Mouse (Mus musculus) forebrain, postnatal 0 days (tissue): ENCODE data around the gene Tyw1. TPM values are rescaled to one million over a fixed set of nuclear protein-coding genes. Genes with fewer than 3 reads are reported as not detected.

Experiments used
- ATAC-seq: fragments of 200-750 bp; cut with Nextera tagmentation; 2 replicates; pipeline ENCODE4 v1.8.0; 2017; ENCODE audit warnings: mild to moderate bottlenecking, moderate library complexity
- DNase-seq: peaks from one replicate; pipeline ENCODE4 v3.0.0-alpha.2; 2015
- H3K27ac ChIP-seq: fragments of 300-500 bp; sonication (generic); 2 replicates; pipeline ENCODE4 v1.5.1; 2014; ENCODE audit warnings: low read depth, mild to moderate bottlenecking, antibody characterized with exemption, low read length, moderate library complexity, mixed read lengths
- H3K27me3 ChIP-seq: fragments of 300-500 bp; sonication (generic); 2 replicates; pipeline ENCODE4 v1.6.1; 2014; ENCODE audit warnings: mild to moderate bottlenecking, low read length, mixed read lengths; ENCODE audit not compliant: insufficient read depth
- H3K36me3 ChIP-seq: fragments of 300-500 bp; sonication (generic); 2 replicates; pipeline ENCODE4 v1.6.1; 2014; ENCODE audit warnings: mild to moderate bottlenecking, moderate library complexity; ENCODE audit not compliant: insufficient read depth
- H3K4me1 ChIP-seq: fragments of 300-500 bp; sonication (generic); 2 replicates; pipeline ENCODE4 v1.6.1; 2014; ENCODE audit warnings: antibody characterized with exemption; ENCODE audit not compliant: insufficient read depth
- H3K4me2 ChIP-seq: fragments of 300-500 bp; sonication (generic); 2 replicates; pipeline ENCODE4 v1.6.1; 2014; ENCODE audit warnings: low read depth, mild to moderate bottlenecking, moderate library complexity
- H3K4me3 ChIP-seq: fragments of 300-500 bp; sonication (generic); 2 replicates; pipeline ENCODE4 v1.5.1; 2014; ENCODE audit warnings: low read depth, low read length, mixed read lengths
- H3K9ac ChIP-seq: fragments of 300-500 bp; sonication (generic); 2 replicates; pipeline ENCODE4 v1.6.1; 2014; ENCODE audit warnings: mild to moderate bottlenecking
- H3K9me3 ChIP-seq: fragments of 300-500 bp; sonication (generic); 2 replicates; pipeline ENCODE4 v1.6.1; 2016; ENCODE audit warnings: low read length
- CTCF ChIP-seq: sonication (generic); IDR thresholded peaks from 2 replicates; pipeline ENCODE4 v1.5.1; 2016; ENCODE audit warnings: antibody characterized with exemption, control low read depth, low read depth
- WGBS: fragments of 180-500 bp; shearing (Covaris S2); extraction: QIAGEN DNeasy Blood & Tissue Kit; methylation state at CpG from one replicate; pipeline ENCODE4 v1.1.7; 2014; 5-methylcytosine and 5-hydroxymethylcytosine counted together
- polyA plus RNA-seq: library from polyadenylated mRNA; unstranded; fragments of >200 nt; fragmentation: Nextera tagmentation; extraction: Ambion mirVana; gene quantifications from 2 replicates; pipeline ENCODE4 v1.2.1, GENCODE M21; 2015
- total RNA-seq: library from RNA; depleted of rRNA; stranded (reverse); fragments of >200 nt; gene quantifications from 2 replicates; pipeline ENCODE4 v1.2.3, GENCODE M21; 2014

Tyw1 gene
- total and polyA plus RNA-seq, 2 experiments from 2014 or later: 18.5 to 19.8 TPM

- whole genome bisulfite sequencing: 78% methylated on average over 5 of the region's 5 CpGs
- peaks cover 10% of the 10 kb centered on the region; the same call in 1 of the 2 replicates for H3K4me1 ChIP-seq
- H3K27me3 ChIP-seq: no peaks in the 10 kb centered on the region
- no peaks in the 10 kb centered on the region for H3K9me3 ChIP-seq
- TF ChIP-seq CTCF: no peak
- no peak overlapping the region for H3K4me3 ChIP-seq
- no peak overlapping the region for H3K9ac ChIP-seq
- peaks cover 20% of the 10 kb centered on the region for H3K36me3 ChIP-seq
- H3K27ac ChIP-seq: peak overlapping the region; percentile 80
- H3K4me2 ChIP-seq: no peak overlapping the region
- DNase-seq (no peak), ATAC-seq (0 out of 2 replicates have a peak, but pooled peaks have one; percentile 2)
Measured at GRCm38 (mm10) chr5:130293941-130294340, 38.5 kb downstream of the Tyw1 start.

GRCm38 (mm10) chr5:130294598-130294997, 39.2 kb downstream of the Tyw1 start:
- H3K4me1 ChIP-seq: peaks cover 10% of the 10 kb centered on the region; the same call in 1 of the 2 replicates
- ATAC-seq: peak; percentile 84
- H3K9me3 ChIP-seq: no peaks in the 10 kb centered on the region
- H3K4me2 ChIP-seq: no peak overlapping the region
- no peak for TF ChIP-seq CTCF
- peak; percentile 77 for DNase-seq
- H3K9ac ChIP-seq: no peak overlapping the region
- H3K4me3 ChIP-seq: no peak overlapping the region
- peaks cover 24% of the 10 kb centered on the region for H3K36me3 ChIP-seq
- peak overlapping the region; percentile 80 for H3K27ac ChIP-seq
- 47% methylated on average over 6 of the region's 6 CpGs for WGBS
- H3K27me3 ChIP-seq: no peaks in the 10 kb centered on the region

DNA sequence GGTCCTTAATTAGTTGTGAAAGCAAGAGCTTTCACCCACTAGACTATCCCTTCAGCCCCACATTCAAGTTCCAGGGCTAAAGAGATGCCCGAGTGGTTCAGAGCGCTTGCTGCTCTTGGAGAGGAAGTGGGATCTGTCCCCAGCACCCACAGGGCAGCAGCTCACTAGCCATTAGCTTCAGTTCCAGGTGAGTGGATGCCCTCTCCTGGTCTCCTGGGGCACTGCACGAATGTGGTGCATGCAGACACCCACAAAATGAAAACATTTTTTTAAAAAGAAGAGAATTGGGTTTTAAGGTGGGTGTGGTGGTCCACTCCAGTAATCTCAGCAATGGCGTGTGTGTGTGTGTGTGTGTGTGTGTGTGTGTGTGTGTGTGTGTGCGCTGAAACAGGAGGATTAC, 40.7 kb downstream of the Tyw1 start:
- Histone ChIP-seq H3K9ac (no peak overlapping the region), H3K9me3 (no peaks in the 10 kb centered on the region), H3K4me3 (no peak overlapping the region), H3K36me3 (peaks cover 31% of the 10 kb centered on the region), H3K27me3 (no peaks in the 10 kb centered on the region), H3K27ac (no peak overlapping the region), H3K4me1 (peaks cover 10% of the 10 kb centered on the region; the same call in 1 of the 2 replicates), H3K4me2 (no peak overlapping the region)
- DNase-seq (no peak), ATAC-seq (no peak)
- no peak for TF ChIP-seq CTCF
- WGBS: 76% methylated on average over 5 of the region's 5 CpGs

DNA sequence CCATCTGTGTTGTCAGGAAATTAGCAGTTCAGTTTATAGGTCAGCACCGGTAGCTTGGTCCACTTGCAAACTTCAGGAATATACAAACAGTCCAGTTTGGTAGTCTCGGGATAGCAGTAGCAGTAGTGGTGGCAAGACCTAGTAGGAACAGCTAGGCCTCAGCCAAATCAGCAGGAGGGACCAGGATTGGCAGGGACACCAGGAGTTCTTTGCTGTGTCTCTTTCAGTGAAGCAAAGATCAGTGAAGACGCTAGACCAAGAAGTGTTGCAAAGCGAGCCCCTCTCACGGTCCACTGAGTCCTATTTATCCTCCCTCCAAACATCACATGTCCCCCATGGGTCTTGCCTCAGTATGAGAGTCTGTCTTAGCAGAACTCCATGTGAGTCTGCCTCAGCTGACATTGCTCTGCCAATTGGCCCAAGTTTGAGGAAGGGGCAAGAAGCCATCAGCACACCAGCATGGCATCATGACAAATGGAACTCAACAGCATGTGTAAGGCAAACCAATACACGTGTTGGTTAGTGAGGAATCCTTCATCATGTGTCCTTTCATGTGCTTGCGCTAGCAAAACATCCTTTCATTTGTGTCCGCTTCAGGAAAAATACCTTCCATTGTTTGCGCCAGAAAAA, 43.5 kb downstream of the Tyw1 start:
- peaks cover 36% of the 10 kb centered on the region for H3K36me3 ChIP-seq
- H3K4me1 ChIP-seq: peaks cover 8% of the 10 kb centered on the region; the same call in 1 of the 2 replicates
- no peak for ATAC-seq
- H3K27me3 ChIP-seq: no peaks in the 10 kb centered on the region
- H3K4me2 ChIP-seq: no peak overlapping the region
- H3K4me3 ChIP-seq: no peak overlapping the region
- TF ChIP-seq CTCF: no peak
- DNase-seq: no peak
- no peaks in the 10 kb centered on the region for H3K9me3 ChIP-seq
- WGBS: 87% methylated on average over 9 of the region's 9 CpGs
- no peak overlapping the region for H3K27ac ChIP-seq
- no peak overlapping the region for H3K9ac ChIP-seq

DNA sequence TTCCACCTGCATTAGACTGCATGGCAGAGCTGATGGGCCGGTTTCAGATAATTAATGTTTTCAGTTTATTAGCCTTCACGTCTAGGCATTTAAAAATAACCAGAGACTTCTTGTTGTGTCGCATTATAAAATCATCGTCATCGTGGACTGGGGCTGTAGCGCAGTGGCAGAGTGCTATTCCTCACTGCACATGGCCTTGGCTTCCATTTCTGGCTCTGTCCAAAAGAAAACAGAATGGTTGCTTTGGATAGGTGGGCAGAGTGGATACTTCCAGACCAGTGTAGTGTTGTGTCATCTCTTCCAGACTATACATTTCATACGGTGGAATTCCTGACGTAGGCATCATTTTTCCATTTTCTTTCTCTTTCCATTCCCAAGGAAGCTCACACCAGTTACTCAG, 44.1 kb downstream of the Tyw1 start:
- H3K9ac ChIP-seq: no peak overlapping the region
- H3K36me3 ChIP-seq: peaks cover 36% of the 10 kb centered on the region
- no peaks in the 10 kb centered on the region for H3K9me3 ChIP-seq
- no peak for TF ChIP-seq CTCF
- H3K27ac ChIP-seq: no peak overlapping the region
- H3K4me3 ChIP-seq: no peak overlapping the region
- ATAC-seq (no peak), DNase-seq (no peak)
- H3K4me2 ChIP-seq: no peak overlapping the region
- 88% methylated on average over 8 of the region's 8 CpGs for WGBS
- H3K4me1 ChIP-seq: 0 out of 2 replicates have a peak, but pooled peaks cover 4% of the 10 kb centered on the region
- H3K27me3 ChIP-seq: no peaks in the 10 kb centered on the region

- no peak for DNase-seq
- no peak for TF ChIP-seq CTCF
- Histone ChIP-seq H3K9ac (no peak overlapping the region), H3K27ac (no peak overlapping the region), H3K4me2 (no peak overlapping the region), H3K27me3 (no peaks in the 10 kb centered on the region), H3K4me3 (no peak overlapping the region), H3K9me3 (no peaks in the 10 kb centered on the region), H3K4me1 (no peaks in the 10 kb centered on the region), H3K36me3 (peaks cover 18% of the 10 kb centered on the region)
- WGBS: 90% methylated on average over 6 of the region's 6 CpGs
- no peak for ATAC-seq
Measured at GRCm38 (mm10) chr5:130303611-130304010, 48.2 kb downstream of the Tyw1 start.

GRCm38 (mm10) chr5:130307921-130308320, 52.5 kb downstream of the Tyw1 start:
- no peaks in the 10 kb centered on the region for H3K9me3 ChIP-seq
- no peak overlapping the region for H3K27ac ChIP-seq
- H3K36me3 ChIP-seq: no peaks in the 10 kb centered on the region
- H3K4me2 ChIP-seq: no peak overlapping the region
- WGBS: 82% methylated on average over 7 of the region's 7 CpGs
- H3K4me1 ChIP-seq: no peaks in the 10 kb centered on the region
- no peaks in the 10 kb centered on the region for H3K27me3 ChIP-seq
- no peak for ATAC-seq
- no peak for DNase-seq
- TF ChIP-seq CTCF: no peak
- H3K4me3 ChIP-seq: no peak overlapping the region
- H3K9ac ChIP-seq: no peak overlapping the region
